Mouse (Mus musculus) midbrain, embryonic 14.5 days (tissue): Measurements from ENCODE around the gene Adssl1. TPM values are rescaled to one million over a fixed set of nuclear protein-coding genes. Genes with fewer than 3 reads are reported as not detected.

Source experiments
- ATAC-seq: fragments of 200-750 bp; cut with Nextera tagmentation; 2 replicates; pipeline ENCODE4 v1.8.0; 2017; ENCODE audit warnings: moderate number of reproducible peaks, moderate library complexity; ENCODE audit not compliant: low FRiP score, low TSS enrichment
- DNase-seq: peaks from one replicate; pipeline ENCODE4 v3.0.0-alpha.2; 2015
- H3K27ac ChIP-seq: fragments of 300-500 bp; sonication (generic); replicated peaks from 2 replicates; pipeline ENCODE4 v1.5.1; 2014; ENCODE audit warnings: mild to moderate bottlenecking, low read depth, low read length, moderate library complexity
- H3K27me3 ChIP-seq: fragments of 300-500 bp; sonication (generic); 2 replicates; pipeline ENCODE4 v1.6.1; 2014; ENCODE audit warnings: low read length, control low read depth, mixed read lengths; ENCODE audit not compliant: control insufficient read depth, insufficient read depth
- H3K36me3 ChIP-seq: fragments of 300-500 bp; sonication (generic); 2 replicates; pipeline ENCODE4 v1.6.1; 2014; ENCODE audit warnings: low read length, control low read depth; ENCODE audit not compliant: control insufficient read depth, insufficient read depth
- H3K4me1 ChIP-seq: fragments of 300-500 bp; sonication (generic); 2 replicates; pipeline ENCODE4 v1.6.1; 2014; ENCODE audit warnings: mild to moderate bottlenecking, antibody characterized with exemption, low read length, control low read depth; ENCODE audit not compliant: control insufficient read depth, insufficient read depth
- H3K4me2 ChIP-seq: fragments of 300-500 bp; sonication (generic); 2 replicates; pipeline ENCODE4 v1.6.1; 2014; ENCODE audit warnings: mild to moderate bottlenecking, low read length, moderate library complexity
- H3K4me3 ChIP-seq: fragments of 300-500 bp; sonication (generic); replicated peaks from 2 replicates; pipeline ENCODE4 v1.5.1; 2014; ENCODE audit warnings: low read depth, low read length
- H3K9ac ChIP-seq: fragments of 300-500 bp; sonication (generic); replicated peaks from 2 replicates; pipeline ENCODE4 v1.6.1; 2014; ENCODE audit warnings: mild to moderate bottlenecking, low read length, moderate library complexity
- H3K9me3 ChIP-seq: fragments of 300-500 bp; sonication (generic); 2 replicates; pipeline ENCODE4 v1.6.1; 2016; ENCODE audit warnings: low read length, control low read depth, mixed read lengths; ENCODE audit not compliant: control insufficient read depth
- WGBS: fragments of 180-500 bp; shearing (Covaris S2); extraction: QIAGEN DNeasy Blood & Tissue Kit; methylation state at CpG from one replicate; pipeline ENCODE4 v1.1.7; 2014; 5-methylcytosine and 5-hydroxymethylcytosine counted together
- microRNA-seq: library from miRNA; unstranded; fragments of <30 nt; microRNA quantifications from one replicate; pipeline ENCODE4, GENCODE M21; 2016
- polyA plus RNA-seq: library from polyadenylated mRNA; unstranded; fragments of >200 nt; fragmentation: Nextera tagmentation; extraction: Ambion mirVana; gene quantifications from 2 replicates; pipeline ENCODE4 v1.2.1, GENCODE M21; 2014

The Adssl1 gene
- polyA plus RNA-seq, 1 experiment from 2014 or later = 2.8 TPM

GRCm38 (mm10) chr12:112677943-112678554, 58.2 kb downstream of the Adssl1 start:
- peaks cover 23% of the 10 kb centered on the region for H3K27me3 ChIP-seq
- H3K4me1 ChIP-seq = peaks cover 17% of the 10 kb centered on the region
- H3K36me3 ChIP-seq = no peaks in the 10 kb centered on the region
- H3K9me3 ChIP-seq = no peaks in the 10 kb centered on the region
- 18% methylated on average over 19 of the region's 19 CpGs for WGBS
- no peak overlapping the region for H3K27ac ChIP-seq
- peak overlapping the region; percentile 45; the same call in 1 of the 2 replicates for H3K9ac ChIP-seq
- ATAC-seq (no peak), DNase-seq (no peak)
- H3K4me3 ChIP-seq = peak overlapping the region; percentile 48
- H3K4me2 ChIP-seq = peak overlapping the region; percentile 91

- Histone ChIP-seq H3K4me3 (peak within 1 kb of the TSS; percentile 48), H3K4me1 (peaks cover 16% of the 10 kb centered on the region), H3K4me2 (peak within 1 kb of the TSS; percentile 91), H3K36me3 (no peaks in the 10 kb centered on the region), H3K27me3 (peaks cover 23% of the 10 kb centered on the region), H3K9ac (peak within 1 kb of the TSS; percentile 45), H3K9me3 (no peaks in the 10 kb centered on the region), H3K27ac (no peak within 1 kb of the TSS)
- under 1% methylated on average over 60 of the region's 60 CpGs for WGBS
- DNase-seq (peak; percentile 65), ATAC-seq (peak; percentile 15; the same call in 1 of the 2 replicates)
Observed at GRCm38 (mm10) chr12:112678555-112679026, 58.7 kb downstream of the Adssl1 start, which contains the start of gene Zbtb42. TSS of gene Zbtb42 (plus strand) at chr12:112678828.

GRCm38 (mm10) chr12:112679027-112679996, 59.5 kb downstream of the Adssl1 start:
- H3K4me2 ChIP-seq = peak overlapping the region; percentile 91
- H3K36me3 ChIP-seq = no peaks in the 10 kb centered on the region
- no peak for ATAC-seq
- peak overlapping the region; percentile 45 for H3K9ac ChIP-seq
- H3K27ac ChIP-seq = no peak overlapping the region
- peak; percentile 70 for DNase-seq
- H3K4me1 ChIP-seq = peaks cover 16% of the 10 kb centered on the region
- peaks cover 23% of the 10 kb centered on the region for H3K27me3 ChIP-seq
- no peaks in the 10 kb centered on the region for H3K9me3 ChIP-seq
- 3% methylated on average over 79 of the region's 87 CpGs for WGBS
- H3K4me3 ChIP-seq = peak overlapping the region; percentile 48

GRCm38 (mm10) chr12:112683351-112683750, 63.5 kb downstream of the Adssl1 start:
- 30% methylated on average over 7 of the region's 7 CpGs for WGBS
- no peak for ATAC-seq

GRCm38 (mm10) chr12:112688458-112688857, 68.6 kb downstream of the Adssl1 start:
- DNase-seq (no peak), ATAC-seq (no peak)
- Histone ChIP-seq H3K9me3 (no peaks in the 10 kb centered on the region), H3K4me2 (no peak overlapping the region), H3K27me3 (no peaks in the 10 kb centered on the region), H3K4me3 (no peak overlapping the region), H3K27ac (no peak overlapping the region), H3K36me3 (no peaks in the 10 kb centered on the region), H3K4me1 (peaks cover 9% of the 10 kb centered on the region), H3K9ac (no peak overlapping the region)
- WGBS = 85% methylated on average over 15 of the region's 15 CpGs

More at GRCm38 (mm10) chr12:112683351-112683750, 63.5 kb downstream of the Adssl1 start:
- H3K9me3 ChIP-seq = no peaks in the 10 kb centered on the region
- peaks cover 7% of the 10 kb centered on the region; the same call in 1 of the 2 replicates for H3K4me1 ChIP-seq
- H3K4me3 ChIP-seq = no peak overlapping the region
- no peak for DNase-seq
- no peak overlapping the region for H3K9ac ChIP-seq
- no peak overlapping the region for H3K27ac ChIP-seq
- H3K36me3 ChIP-seq = no peaks in the 10 kb centered on the region
- peaks cover 21% of the 10 kb centered on the region for H3K27me3 ChIP-seq
- H3K4me2 ChIP-seq = no peak overlapping the region

Small RNA genes within 50 kb of the gene (microRNA-seq; reads per million reads assigned to microRNA genes)
- gene Mir6939 = 0.88 reads per million

Other genes starting within 250 kb of the Adssl1 start
- 0.12 TPM in 1 of 2 replicates, not detected in the other for gene A530016L24Rik, start 130.6 kb upstream of the Adssl1 start, polyA plus RNA-seq
- 50.7 and 68.6 TPM in 2 replicates for gene Tmem179, start 103.3 kb upstream of the Adssl1 start, polyA plus RNA-seq
- 0.89 and 1.6 TPM in 2 replicates for gene Inf2, start 31.3 kb upstream of the Adssl1 start, polyA plus RNA-seq
- gene Siva1, start 24.6 kb downstream of the Adssl1 start, polyA plus RNA-seq = 62.3 and 63.9 TPM in 2 replicates
- gene Akt1, start 54.8 kb downstream of the Adssl1 start, polyA plus RNA-seq = 64.8 and 82.1 TPM in 2 replicates
- 1.9 and 3.5 TPM in 2 replicates for gene Zbtb42, start 58.8 kb downstream of the Adssl1 start, polyA plus RNA-seq
- gene Cep170b, start 100.4 kb downstream of the Adssl1 start, polyA plus RNA-seq = 31.7 and 33.7 TPM in 2 replicates
- gene Pld4, start 140.6 kb downstream of the Adssl1 start, polyA plus RNA-seq = 3.3 and 6.0 TPM in 2 replicates
- 0.62 and 0.75 TPM in 2 replicates for gene Ahnak2, start 182.6 kb downstream of the Adssl1 start, polyA plus RNA-seq
- gene Clba1, start 188.9 kb downstream of the Adssl1 start, polyA plus RNA-seq = 21.4 and 23.1 TPM in 2 replicates
- 45.0 and 60.8 TPM in 2 replicates for gene Cdca4, start 209.4 kb downstream of the Adssl1 start, polyA plus RNA-seq
- gene Gpr132, start 248.2 kb downstream of the Adssl1 start, polyA plus RNA-seq = 0.08 TPM in 1 of 2 replicates, not detected in the other